Mouse (Mus musculus): ENCODE measurements around the gene Sdhaf2.
"Not testable (repeated sequence)": the region's sequence is repeated elsewhere in the genome, so short reads cannot be mapped to it uniquely, and the experiment has no call there.

Gene Sdhaf2

DNA sequence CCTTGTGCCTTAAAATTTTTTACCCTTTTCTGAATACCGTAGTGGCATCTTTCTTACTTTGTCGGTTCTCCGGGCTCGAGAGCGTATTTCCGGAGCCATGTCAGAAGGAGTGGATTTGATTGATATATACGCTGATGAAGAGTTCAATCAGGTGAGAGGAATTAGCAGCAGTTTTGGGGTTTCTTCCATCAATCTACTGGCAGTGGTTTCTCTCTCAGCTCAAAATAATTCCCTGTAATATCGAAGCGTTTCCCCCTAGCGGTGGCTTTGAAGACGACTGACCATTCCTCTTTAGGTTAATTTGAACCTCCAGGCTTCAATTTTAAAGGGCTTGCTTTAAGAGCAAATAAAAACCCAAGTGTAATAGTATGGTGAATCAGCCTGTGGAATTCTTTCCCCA, at the start of gene Sdhaf2:
Gene Sdhaf2 (minus strand): TSS at position 233 of the 400 bp plus-strand sequence.
- DNase-seq (ENCODE audit: low read depth), result peak; percentile 37

DNA sequence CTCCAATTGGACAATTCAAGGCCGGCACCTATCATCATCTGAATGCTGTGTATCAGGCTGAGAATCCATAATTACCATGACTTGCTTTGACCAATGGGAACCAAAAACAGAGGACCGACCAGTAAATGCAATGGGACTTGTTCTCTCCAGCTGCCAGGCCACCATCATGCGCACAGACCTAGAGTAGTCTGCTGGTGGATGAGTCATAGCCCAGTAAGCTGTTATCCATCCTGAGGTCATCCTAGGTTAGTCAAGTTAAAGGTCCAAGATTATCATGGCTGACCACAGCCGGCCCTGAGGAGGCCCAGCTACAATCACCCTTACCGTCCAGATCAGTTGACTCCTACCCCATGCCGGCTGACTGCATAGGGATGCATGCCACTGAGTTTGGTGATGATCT, 43.7 kb upstream of the Sdhaf2 start:
- no peak for DNase-seq (ENCODE audit: low read depth)

DNA sequence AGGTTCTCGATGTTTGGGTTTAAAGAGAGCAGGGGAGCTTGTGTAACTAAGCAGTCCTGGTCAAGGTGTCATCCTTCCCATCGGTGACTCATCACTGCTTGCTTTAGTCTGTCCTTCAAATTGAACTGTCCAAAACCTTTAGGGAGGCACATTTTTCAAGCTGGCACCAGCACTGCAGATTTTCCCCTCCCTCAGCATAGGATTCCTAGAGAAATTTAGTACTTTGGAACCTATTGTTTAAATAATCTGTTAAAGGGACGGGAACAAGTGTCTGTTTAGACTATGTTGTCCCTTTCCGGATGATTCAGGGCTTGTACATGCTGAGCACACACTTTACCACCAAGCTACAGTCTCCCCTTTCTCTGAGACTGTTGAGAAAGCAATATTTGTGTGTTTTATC, 39.3 kb upstream of the Sdhaf2 start:
- DNase-seq (ENCODE audit: low read depth), result no peak

DNA sequence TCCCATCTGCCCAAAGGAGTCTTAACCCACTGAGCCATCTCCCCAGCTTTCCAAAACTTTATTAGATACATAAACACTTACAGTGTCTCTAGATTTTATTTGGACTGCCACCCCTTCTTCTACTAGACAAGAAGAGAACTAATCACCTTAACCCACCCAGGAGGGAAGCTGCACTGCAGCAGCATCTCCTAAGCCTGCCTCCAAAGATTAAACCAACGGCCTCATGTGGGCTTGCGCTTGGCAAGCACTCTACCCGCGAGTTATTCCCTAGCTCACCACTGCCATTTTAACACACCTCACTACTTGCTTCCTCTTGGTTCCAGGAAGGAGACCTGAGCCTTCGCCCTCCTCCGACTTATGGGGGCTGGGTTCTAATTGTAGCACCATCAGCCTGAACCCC, 38.3 kb upstream of the Sdhaf2 start:
- no peak for DNase-seq (ENCODE audit: low read depth)

DNA sequence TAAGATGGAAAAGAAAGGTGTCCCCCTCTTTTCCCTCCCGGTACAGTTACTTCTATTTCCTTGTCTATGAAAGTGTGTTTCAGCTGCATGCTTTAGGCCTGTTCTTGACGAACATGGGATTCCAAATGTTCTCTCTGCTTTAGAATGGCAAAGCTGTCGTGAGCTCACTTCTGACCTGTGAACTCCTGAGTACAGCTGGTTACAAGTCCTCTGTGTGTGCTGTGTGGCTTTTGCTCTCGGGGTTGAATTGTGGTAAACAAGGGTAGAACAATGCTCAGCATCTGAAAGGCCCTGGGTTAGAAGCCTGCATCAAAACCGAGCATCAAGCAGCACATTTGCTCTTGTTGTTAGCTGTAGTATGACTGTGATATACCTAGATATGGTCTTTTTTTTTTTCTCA, 36.4 kb upstream of the Sdhaf2 start:
- DNase-seq (ENCODE audit: low read depth), result no peak

DNA sequence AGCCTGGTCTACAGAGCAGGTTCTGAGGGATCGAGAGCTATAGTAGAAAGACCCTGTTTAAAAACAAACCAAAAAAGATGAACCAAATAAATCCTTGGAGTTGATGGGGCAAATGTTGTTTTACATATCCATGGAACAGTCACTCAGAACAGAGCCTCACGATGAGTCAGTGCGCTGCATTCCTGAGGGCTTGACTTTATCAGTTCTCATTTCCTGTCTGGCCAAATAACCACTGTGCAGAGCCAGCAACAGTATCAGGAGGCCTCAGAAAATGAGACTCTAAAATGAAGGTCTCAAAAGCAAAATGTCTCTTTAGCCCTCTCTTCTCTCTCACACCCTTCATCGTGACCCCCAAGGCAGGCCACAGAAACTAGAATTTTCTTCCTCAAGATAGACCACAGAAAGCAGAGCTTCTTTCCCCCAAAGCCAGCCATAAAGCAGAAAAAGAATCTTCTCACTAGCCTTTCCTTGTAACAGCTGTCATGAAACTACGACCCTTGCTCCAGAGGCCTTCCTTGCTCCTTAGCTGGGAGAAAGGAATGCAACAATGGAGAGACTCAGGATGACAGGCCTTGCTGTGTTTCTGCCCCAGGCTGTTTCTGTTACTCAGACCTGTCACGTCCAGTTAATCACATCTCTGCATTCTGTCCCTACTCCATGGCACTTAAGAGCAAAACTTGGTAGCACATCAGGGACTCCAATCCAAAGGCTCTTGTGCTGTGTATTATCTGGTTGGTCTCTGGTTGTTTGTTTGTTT, 35.8 kb upstream of the Sdhaf2 start:
- no peak for DNase-seq (ENCODE audit: low read depth)

DNA sequence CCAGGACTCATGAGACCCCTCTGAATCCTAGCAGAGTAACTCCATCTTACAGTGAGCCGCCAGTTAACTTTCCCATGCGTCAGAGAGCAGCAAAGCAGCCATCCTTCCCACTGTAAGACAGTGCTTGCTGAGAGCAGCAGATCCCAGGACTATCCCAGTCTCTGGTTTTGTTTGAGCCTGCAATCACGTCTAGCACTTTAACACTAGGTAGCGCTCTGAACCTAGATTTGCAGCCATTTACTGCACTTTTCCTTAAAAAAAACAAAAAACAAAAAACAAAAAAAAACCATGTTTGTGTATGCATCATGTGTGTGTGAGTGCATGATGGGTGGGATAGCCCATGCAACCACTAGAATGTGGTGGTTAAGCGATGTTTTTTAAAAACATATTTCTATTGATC, 34.2 kb upstream of the Sdhaf2 start:
- no peak for DNase-seq (ENCODE audit: low read depth)

DNA sequence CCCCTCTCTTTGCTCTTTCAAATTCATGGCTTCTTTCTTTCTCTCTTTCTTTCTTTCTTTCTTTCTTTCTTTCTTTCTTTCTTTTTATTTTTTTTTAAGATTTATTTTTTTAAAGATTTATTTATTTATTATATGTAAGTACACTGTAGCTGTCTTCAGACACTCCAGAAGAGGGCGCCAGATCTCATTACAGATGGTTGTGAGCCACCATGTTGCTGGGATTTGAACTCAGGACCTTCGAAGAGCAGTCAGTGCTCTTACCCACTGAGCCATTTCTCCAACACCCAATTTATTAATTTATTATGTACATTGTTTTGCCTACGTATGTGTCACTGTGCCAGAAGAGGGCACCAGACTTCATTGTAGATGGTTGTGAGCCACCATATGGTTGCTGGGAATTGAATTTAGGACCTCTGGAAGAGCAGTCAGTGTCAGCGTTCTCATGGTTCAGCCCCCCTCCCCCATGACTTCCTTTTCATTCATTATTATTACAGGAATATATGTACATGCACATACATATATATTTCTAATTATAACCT, 32.0 kb upstream of the Sdhaf2 start:
- DNase-seq (ENCODE audit: low read depth), result not testable (repeated sequence)

DNA sequence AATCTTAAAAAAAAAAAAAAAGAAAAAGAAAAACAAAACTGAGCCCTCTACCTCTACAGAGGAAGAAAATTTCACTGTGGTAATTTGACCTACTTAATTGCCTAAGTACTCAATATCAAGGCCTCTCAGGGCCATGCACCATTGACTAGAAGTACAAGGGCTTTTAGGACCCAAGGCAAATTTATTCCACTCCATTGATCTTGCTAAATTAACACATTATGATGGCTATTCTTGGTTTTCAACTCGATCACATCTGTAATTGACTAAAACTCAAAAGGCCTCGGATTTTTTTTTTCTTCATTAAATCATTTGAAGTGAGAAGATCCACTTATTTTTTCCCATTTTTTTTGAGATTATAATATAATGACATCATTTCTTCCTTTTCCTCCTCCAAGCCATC, 31.5 kb upstream of the Sdhaf2 start:
- DNase-seq (ENCODE audit: low read depth), result no peak

DNA sequence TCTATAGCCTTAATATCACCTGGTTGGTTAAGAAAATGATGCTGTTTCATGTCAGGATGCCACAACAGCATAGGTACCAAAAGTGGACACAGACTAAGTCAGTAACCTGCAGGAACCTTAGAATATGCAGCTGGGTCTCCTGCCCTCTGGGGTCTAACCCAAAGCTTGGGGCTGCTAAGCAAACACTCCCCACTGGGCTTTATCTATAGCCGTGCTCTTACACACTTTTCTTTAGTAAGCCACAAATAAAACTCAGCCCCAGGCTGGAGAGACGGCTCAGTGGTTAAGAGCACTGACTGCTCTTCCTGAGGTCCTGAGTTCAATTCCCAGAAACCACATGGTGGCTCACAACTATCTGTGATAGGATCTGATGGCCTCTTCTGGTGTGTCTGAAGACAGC, 31.1 kb upstream of the Sdhaf2 start:
- no peak for DNase-seq (ENCODE audit: low read depth)

DNA sequence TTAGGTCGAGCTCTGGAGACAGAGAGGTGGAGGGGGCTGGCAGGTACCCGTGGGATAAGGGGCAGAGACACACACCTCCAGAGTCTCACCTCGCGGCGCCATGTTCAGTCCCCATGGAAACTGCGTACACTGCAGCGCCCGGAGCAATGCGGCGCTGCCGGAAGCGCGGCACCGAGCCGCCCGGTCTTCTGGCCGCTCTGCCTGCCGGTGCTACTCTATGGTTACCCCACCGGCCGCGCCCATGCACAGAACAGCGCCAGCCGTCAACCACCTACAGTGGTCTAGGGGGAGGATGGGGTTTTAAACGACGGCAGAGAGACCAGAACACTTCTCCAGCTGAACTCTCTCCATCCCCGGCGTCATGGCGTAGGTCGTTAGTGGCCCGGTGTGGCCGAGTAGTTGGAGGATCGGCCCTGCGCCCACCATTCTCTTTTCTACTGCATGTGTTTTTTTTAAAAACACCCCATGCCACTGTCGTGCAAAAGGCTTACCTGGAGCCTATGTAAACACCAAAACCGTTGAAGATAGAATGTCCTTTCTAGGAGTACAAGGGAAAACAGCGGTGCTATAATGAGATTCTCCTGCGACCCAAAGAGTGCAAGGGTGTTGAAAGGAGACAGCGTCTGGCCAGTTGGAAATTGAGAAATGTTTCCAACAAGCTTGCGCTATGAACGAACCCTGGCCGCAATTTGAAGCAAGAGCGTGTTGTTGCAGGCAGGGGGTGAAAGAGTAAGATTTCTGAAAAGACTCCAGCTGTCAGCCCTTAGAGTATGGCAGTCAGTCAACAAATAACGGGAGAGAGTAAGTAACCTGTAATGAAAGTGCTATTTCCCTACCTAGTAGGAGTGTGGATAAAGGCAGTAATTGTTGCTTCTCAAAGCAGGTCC, 29.9 kb upstream of the Sdhaf2 start, which contains the start of gene Tmem216:
Gene Tmem216 (minus strand): TSS at position 615 of the 887 bp plus-strand sequence.
- peak; percentile 68 for DNase-seq (ENCODE audit: low read depth)

DNA sequence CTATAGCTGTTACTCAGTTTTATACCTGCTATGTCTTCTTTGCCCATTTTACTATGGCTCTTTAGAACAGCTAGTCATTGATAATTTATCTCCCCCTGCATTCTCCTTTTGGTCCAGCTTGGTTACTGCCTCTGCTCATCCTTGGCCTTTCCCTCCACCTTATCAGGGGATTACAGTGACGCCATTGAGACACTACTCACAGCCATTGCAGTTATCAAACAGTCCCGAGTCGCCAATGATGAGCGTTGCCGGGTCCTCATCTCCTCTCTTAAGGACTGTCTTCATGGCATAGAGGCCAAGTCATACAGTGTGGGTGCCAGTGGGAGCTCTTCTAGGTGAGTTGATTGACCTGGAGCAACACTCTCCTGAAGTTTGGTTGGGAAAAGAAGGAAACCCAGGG, 13.5 kb upstream of the Sdhaf2 start:
- DNase-seq (ENCODE audit: low read depth), result no peak

DNA sequence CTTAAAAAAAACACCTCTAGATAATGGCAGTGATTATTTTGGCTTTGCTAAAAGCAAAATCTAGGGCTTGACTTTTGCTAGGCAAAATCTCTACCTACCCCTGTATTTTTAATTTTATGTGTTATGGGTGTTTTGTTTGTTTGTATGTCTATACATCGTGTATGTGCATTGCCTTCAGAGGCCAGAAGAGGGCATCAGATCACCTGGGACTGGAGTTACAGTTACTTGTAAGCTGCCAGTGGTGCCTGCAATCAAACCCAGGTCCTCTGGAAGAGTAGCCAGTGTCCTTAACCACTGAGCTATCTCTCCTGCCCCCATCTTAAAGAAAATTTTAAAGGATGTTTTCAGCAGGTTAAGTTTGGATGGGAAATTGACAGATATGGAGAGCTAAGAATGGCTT, 4.1 kb upstream of the Sdhaf2 start:
- DNase-seq (ENCODE audit: low read depth), result no peak

DNA sequence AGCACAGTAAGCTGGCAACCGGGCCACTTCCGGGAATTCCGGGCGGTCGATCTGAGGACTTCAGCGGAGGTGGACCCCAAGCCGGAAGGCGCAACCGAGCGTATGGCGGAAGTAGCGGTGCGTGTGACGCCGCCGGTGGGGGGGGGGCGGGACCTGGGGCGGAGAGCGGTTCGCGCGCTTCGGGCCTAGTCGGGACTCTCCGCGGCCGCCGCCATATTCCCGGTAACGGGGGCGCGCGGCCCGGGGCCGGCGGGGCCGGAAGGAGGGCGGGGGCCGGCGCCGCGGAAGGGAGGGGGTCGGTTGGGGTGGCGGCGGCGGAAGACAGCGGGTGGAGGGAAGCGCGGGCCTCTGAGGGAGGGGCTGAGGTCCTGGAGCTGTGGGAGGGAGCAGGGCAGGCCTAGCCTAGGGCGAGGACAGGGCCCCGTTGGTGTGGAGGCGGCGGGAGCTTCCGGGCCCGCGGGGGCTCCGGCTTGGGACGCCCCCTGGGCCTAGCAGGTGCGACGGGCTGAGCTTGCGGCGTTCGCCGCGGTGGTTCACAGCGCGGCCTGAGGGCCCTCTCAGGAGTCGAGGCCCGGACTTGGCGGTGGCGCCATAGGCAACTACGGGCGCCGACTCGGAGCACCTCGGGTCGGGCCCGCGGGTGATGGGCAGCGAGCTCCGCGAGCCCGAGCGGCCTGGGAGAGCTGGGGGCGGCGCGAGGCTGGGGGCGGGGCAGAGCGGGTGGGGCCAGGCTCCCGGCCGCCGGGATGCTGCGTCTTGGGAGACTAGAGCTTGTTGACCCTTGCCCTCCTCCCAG, 638 bp downstream of the Sdhaf2 start, which contains the start of gene Cpsf7:
Gene Cpsf7 (plus strand): TSS at position 161 of the 796 bp plus-strand sequence.
- DNase-seq (ENCODE audit: low read depth), result peak; percentile 85

DNA sequence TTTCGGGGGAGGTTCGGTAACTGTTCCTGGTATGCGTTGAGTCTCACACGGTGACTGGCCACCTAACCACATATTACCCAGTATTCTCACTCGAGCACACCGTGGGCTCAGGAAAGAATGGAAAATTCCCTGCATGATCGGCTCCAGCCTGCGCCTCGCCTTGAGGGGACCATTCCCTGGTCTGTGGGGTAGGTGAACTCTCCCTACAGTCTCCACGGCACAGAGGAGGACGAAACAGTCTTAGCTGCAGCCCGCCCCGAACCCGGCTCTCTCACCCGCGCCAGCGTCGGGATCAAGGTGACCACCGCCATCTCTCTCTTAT, 1.2 kb downstream of the Sdhaf2 start:
- no peak for DNase-seq (ENCODE audit: low read depth)

DNA sequence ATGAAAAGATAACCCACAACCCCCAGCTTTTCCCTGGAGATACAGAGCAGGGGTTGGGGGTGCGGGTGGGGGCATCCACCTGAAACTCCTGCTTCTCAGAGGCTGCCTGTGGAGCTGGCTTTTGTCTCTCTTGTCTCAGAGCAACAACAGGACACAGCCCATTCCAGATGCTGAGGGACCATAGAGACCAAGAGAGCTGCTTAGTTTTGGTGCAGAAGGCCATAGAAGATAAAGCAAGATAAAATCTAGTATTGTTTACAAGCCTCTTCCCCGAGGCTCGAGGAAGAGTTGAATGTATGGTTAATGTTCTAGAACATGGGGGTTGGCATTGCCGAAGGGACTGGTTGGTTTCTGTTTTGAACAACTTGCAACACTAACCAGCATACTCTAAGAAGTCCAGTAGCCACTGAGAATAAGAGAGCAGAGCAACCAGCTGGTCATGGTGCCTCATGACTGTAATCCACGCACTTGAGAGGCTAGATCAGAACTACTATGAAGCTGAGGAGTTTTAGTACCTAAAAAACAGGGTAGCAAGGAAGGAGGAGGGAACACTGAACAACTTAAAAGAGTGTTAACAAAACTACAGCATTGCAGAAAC, 2.4 kb downstream of the Sdhaf2 start:
- no peak for DNase-seq (ENCODE audit: low read depth)

DNA sequence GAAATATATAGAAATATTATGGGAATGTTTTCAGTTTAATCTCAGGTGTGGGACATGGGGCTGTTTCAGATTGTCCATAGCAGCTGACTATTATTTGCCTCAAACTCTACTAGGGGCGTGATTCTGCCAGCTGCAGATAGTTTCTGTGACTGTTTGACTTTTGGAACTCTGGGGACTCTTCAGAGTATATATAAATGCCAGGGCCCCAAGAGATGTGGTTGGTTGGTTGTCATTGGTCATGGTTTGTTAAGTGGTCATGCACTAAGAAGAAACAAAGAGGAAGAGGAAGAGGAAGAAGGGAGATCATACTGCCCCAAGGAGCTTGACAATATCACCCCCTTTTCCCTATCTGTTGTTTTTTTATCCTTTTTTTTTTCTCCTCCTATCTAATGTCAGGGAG, 4.0 kb downstream of the Sdhaf2 start:
- DNase-seq (ENCODE audit: low read depth), result no peak

DNA sequence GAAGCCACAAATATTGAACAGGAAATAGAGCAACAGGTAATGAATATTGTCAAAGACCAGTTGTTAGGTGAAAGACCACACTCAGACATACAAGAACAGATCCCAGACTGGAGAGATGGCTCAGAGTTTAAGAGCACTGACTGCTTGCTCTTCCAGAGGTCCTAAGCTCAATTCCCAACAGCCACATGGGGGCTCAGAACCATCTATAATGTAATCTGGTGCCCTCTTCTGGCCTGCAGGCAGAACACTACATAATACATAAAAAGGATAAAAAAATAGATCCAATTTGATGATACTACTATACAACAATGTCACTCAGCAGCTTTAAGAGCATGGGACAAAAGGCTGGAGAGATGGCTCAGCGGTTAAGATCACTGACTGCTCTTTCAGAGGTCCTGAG, 5.6 kb downstream of the Sdhaf2 start:
- DNase-seq (ENCODE audit: low read depth), result no peak

DNA sequence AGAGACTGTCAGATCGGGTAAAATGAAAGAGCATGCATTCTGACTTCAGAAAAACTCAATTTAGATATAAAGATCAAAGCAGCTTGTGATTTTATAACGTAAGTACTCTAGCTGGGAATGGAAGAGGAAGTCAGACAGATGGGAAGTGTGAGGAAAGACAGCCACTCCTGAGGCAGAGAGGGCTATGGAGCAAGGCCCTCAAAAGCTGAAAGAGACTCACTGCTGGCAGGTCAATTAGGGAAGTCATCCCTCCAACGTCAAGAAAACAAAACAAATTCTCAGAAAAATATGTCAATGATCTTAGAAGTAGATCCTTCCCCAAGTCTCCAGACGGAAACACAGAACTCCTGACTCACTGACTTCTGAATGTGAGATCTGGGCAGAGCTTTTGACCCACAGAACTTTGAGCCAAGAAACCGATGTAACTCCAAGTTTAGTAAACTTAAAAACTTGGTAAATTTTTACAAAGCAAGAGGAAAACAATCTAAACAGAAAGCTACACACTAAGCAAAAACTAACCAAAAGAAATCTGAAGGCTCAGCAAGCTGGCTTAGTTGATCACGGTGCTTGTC, 15.1 kb downstream of the Sdhaf2 start:
- no peak for DNase-seq (ENCODE audit: low read depth)

DNA sequence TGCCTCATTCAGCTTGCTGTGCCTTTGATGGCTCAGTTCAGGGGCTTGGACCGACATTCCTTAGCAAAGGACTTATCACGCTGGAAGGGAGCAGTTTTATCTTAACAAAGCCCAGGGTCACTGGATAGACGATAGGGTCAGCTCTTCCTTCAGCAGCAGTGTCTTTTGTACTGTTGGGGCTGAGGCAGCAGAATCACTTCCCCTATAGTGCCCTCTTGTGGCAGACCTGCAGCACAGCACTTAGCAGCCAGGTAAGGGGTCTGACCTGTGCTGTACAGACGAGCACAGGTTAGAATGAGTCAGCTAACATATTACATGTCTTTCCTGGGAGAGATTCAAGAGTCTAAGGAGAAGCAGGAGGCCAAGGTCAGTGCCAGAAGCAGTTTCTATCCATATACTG, 23.4 kb downstream of the Sdhaf2 start:
- DNase-seq (ENCODE audit: low read depth), result no peak

DNA sequence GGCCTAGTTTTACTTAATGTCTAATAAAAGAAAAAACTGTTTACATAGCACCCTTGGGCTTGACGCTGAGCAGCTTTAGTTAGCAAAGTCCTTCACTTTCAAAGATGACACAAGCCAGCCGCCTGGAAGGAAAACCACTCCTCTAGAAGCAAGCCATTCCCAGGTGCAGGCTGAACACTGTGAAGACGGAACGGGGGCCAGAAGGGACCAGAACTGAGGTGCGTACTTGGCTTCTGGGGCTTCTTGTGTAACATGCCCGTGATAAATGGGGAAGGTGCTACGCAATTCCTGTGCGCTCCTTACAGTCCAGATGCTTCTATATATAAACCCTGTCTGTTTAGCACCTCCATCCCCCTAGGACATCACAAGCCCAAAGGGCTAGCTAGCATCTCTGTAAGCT, 25.4 kb downstream of the Sdhaf2 start:
- no peak for DNase-seq (ENCODE audit: low read depth)
